Mouse (Mus musculus) megakaryocyte, embryonic 14.5 days (primary cell): ENCODE results near the gene Scrt2. TPM values are rescaled to one million over a fixed set of nuclear protein-coding genes. Genes with fewer than 3 reads are reported as not detected.
A peak's percentile ranks its signal among the peaks of the same experiment; 100 is the strongest.

Experiments used
- H3K27me3 ChIP-seq: replicated peaks from 2 replicates; pipeline ENCODE3; 2012; ENCODE audit warnings: inconsistent platforms
- H3K36me3 ChIP-seq: replicated peaks from 2 replicates; pipeline ENCODE3; 2012; ENCODE audit warnings: low read length, inconsistent platforms, mixed read lengths
- H3K4me1 ChIP-seq: 2 replicates; pipeline ENCODE4 v1.6.1; 2012; ENCODE audit warnings: inconsistent platforms
- H3K4me3 ChIP-seq: replicated peaks from 2 replicates; pipeline ENCODE3; 2012; ENCODE audit warnings: moderate library complexity, mild to moderate bottlenecking, inconsistent platforms
- H3K9me3 ChIP-seq: 2 replicates; pipeline ENCODE4 v1.6.1; 2012; ENCODE audit warnings: inconsistent platforms
- FLI1 ChIP-seq: IDR thresholded peaks from 2 replicates; pipeline ENCODE4 v1.6.1; 2012; ENCODE audit warnings: low read length, inconsistent platforms, mixed read lengths
- GATA1 ChIP-seq: IDR thresholded peaks from 3 replicates; pipeline ENCODE4 v1.6.1; 2012; ENCODE audit warnings: mixed read lengths, low read length, inconsistent platforms, borderline replicate concordance
- polyA plus RNA-seq: library from polyadenylated mRNA; stranded (reverse); fragments of >175 nt; gene quantifications from 2 replicates; pipeline ENCODE4 v1.2.3, GENCODE M21; 2012; ENCODE audit warnings: low replicate concordance; ENCODE audit not compliant: insufficient read depth

Scrt2 gene
- polyA plus RNA-seq, 1 experiment = not detected

DNA sequence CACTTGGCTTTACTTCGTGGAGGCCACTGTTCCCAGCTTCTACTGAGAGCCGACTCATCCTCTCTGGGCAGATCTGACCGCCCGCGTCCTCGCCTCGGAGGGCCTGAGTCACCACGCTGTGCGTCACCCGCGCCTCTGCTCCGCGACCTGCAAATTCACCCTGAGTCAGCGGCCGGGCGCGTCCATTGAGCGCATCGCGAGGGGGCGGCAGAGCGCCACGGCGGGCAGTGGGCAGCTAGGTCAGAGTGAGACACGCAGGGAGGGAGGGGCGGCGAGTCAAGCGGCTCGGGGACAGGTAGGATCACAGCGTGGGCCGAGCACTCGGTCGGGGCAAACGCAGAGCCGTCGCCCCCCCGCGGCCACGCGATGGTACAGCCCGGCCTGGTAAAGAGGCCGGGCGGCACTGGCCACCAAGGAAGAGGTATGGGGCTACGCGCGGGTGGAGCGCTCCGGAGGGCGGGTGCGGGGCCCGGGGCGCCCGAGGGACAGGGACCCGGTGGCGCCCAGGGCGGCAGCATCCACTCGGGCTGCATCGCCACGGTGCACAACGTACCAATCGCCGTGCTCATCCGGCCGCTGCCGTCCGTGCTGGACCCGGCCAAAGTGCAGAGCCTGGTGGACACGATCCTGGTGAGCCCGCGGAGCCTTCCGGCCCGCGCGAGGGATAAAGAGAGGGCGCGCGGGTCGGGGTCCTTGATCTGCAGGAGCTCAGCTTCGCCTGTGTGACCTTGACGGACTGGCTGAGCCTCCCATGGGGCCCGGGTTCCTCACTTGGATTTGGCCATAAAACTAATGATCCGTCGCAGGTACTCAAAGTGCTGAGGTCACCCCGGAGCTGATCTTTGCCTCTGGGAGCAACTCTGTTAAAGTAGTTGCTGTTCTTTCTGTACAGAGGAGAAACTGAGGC is 24.2 kb downstream of the Scrt2 start, which contains the start of gene Srxn1:
Gene Srxn1 (plus strand): TSS at position 199 of the 907 bp plus-strand sequence.
- peaks cover 41% of the 10 kb centered on the region for H3K36me3 ChIP-seq
- peak within 1 kb of the TSS; percentile 98 for H3K4me3 ChIP-seq
- peaks cover 7% of the 10 kb centered on the region for H3K9me3 ChIP-seq
- peaks cover 64% of the 10 kb centered on the region for H3K4me1 ChIP-seq
- TF ChIP-seq FLI1 (no peak), GATA1 (no peak)
- peaks cover 23% of the 10 kb centered on the region for H3K27me3 ChIP-seq

DNA sequence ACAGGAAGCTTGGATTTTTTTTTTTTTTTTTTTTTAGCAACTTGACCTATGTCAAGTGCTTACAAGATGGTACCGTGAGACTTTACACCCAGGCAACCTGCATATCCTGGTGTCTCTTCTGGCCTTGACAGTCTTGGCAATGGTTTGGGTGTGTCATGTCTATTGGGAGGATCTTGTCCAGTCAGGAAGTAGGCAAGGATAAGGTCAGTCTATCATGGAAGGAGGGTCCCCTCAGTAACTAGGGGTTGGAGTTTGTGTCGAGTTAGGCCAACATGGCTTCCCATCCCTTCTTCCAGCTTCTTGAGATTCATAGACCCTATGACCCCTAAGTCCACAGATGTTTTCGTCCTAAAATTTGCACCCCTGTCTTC is 24.9 kb downstream of the Scrt2 start:
- TF ChIP-seq GATA1 = no peak
- no peak for TF ChIP-seq FLI1
- peaks cover 18% of the 10 kb centered on the region for H3K27me3 ChIP-seq
- H3K9me3 ChIP-seq = peaks cover 7% of the 10 kb centered on the region
- peaks cover 70% of the 10 kb centered on the region for H3K4me1 ChIP-seq
- H3K36me3 ChIP-seq = peaks cover 48% of the 10 kb centered on the region
- peak overlapping the region; percentile 98 for H3K4me3 ChIP-seq

DNA sequence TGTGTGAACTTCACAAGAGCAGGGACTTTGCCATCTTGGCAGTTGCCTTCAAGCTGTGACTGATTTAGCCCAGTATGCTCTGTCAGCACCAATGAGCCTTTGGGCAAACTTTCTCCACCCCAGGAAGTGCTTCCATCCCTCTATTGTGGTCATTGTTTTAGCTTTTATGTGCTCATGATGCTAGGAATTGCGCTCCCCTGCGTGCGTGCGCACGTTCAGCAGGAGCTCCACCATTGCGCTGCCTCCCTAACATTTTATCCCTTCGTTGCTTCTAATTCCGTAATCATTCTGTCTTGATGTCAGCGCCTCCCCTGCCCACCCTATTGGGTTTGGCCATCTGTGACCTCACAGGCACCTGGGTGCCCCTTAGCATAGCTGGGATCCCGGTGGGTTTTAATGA is 25.3 kb downstream of the Scrt2 start:
- peaks cover 73% of the 10 kb centered on the region for H3K4me1 ChIP-seq
- H3K4me3 ChIP-seq = peak overlapping the region; percentile 98
- TF ChIP-seq FLI1 = no peak
- H3K36me3 ChIP-seq = peaks cover 51% of the 10 kb centered on the region
- H3K27me3 ChIP-seq = peaks cover 15% of the 10 kb centered on the region
- H3K9me3 ChIP-seq = peaks cover 7% of the 10 kb centered on the region

DNA sequence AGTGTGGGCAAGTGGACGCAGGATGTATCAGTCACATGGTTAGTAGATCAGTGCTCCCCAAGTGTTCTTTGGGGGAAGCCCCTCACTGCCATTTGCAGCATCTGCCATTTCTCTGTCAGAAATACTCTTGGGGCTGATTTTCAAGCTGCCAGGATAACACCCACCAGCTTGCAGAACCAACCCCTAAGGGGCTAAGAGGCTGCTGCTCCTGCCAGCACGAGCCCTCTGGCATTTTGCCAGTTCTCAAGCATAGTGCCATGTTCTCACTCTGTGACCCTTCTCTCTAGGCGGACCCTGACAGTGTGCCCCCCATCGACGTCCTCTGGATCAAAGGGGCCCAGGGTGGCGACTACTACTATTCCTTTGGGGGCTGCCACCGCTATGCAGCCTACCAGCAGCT is 27.4 kb downstream of the Scrt2 start:
- Histone ChIP-seq H3K4me3 (peak overlapping the region; percentile 46), H3K36me3 (peaks cover 60% of the 10 kb centered on the region), H3K9me3 (no peaks in the 10 kb centered on the region), H3K27me3 (no peaks in the 10 kb centered on the region), H3K4me1 (peaks cover 83% of the 10 kb centered on the region)
- TF ChIP-seq GATA1 (no peak), FLI1 (no peak)

DNA sequence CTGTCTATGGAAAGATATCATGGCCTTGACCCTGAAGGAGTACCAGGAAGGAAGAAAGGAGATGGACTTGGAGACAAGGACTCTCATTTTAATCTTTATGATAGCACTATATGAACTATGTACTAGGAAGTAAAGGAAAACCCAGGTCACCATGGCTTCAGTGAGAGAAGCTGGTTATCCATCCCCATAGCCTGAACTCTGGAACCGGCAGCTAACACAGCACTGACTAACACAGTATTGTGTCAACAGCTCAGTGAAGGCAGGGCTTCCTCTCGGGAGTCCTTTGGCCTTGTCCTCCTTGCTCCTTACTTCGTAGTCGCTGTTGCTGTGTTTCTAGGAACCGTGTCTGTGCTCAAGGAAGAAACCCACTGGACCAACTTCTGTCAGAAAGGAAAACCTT is 28.1 kb downstream of the Scrt2 start:
- TF ChIP-seq GATA1 (no peak), FLI1 (no peak)
- Histone ChIP-seq H3K9me3 (no peaks in the 10 kb centered on the region), H3K27me3 (peaks cover 5% of the 10 kb centered on the region), H3K36me3 (peaks cover 60% of the 10 kb centered on the region), H3K4me1 (peaks cover 85% of the 10 kb centered on the region), H3K4me3 (no peak overlapping the region)

DNA sequence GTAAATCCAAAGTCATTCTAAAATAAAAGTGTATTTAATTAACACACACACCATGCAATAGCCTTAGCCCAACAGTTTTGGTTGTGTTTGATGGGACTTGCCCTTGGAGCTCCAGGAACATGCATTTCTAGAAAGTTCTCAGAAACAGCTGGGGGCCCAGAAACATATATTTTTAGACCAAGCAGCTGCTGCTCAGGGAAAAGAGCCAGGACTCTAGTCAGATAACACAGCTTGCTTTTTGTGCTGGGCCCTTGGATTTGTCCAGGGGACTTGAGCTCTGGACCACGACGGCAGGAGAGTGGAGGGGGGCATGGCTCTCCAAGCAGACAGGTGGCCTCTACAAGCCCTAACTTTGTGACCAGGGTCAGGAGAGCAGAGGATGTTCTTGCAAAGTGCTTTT is 30.0 kb downstream of the Scrt2 start:
- Histone ChIP-seq H3K27me3 (peaks cover 20% of the 10 kb centered on the region), H3K4me3 (no peak overlapping the region), H3K36me3 (peaks cover 60% of the 10 kb centered on the region), H3K9me3 (no peaks in the 10 kb centered on the region), H3K4me1 (peaks cover 86% of the 10 kb centered on the region)
- TF ChIP-seq GATA1 (no peak), FLI1 (no peak)

DNA sequence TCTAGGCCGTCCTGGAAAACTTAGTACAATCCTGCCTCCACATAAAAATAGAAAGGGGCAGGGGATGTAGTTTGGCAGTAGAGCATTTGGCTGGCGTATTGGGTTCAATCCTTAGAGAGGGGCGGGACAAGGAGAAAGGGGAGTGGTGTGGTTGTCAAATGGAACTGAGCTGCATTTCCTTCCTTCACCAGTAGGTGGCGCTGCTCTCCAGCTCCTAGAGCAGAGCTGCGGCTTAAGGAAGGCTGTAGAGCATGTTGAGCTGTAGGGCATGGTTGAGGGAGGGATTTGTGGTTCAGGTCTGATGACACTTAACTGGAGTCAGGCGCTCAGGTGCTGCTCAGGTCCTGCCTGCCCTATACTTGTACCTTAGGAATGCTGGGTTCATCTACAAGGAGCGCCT is 30.6 kb downstream of the Scrt2 start:
- Histone ChIP-seq H3K4me3 (no peak overlapping the region), H3K27me3 (peaks cover 20% of the 10 kb centered on the region), H3K9me3 (no peaks in the 10 kb centered on the region), H3K4me1 (peaks cover 80% of the 10 kb centered on the region), H3K36me3 (peaks cover 55% of the 10 kb centered on the region)
- no peak for TF ChIP-seq GATA1
- no peak for TF ChIP-seq FLI1

DNA sequence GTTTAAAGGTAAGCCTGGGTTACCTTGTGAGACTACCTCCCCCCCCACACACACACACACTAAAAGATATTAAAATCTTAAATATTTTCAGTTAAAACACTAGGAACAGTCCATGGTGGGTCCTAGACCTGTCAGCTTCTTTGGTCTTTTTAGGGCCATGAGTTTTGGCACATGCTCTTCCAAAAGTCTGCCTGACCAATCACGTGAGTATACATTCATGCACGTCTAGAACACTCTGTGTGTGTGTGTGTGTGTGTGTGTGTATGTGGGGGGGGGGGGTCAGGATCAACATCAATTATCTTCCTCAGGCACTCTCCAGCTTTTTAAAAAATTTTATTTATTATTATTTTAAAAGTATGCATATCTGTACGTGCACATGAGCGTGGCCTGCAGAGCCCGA is 31.2 kb downstream of the Scrt2 start:
- H3K36me3 ChIP-seq = peaks cover 49% of the 10 kb centered on the region
- peak overlapping the region; percentile 75 for H3K4me3 ChIP-seq
- no peak for TF ChIP-seq GATA1
- no peak for TF ChIP-seq FLI1
- no peaks in the 10 kb centered on the region for H3K9me3 ChIP-seq
- peaks cover 76% of the 10 kb centered on the region for H3K4me1 ChIP-seq
- H3K27me3 ChIP-seq = peaks cover 25% of the 10 kb centered on the region

DNA sequence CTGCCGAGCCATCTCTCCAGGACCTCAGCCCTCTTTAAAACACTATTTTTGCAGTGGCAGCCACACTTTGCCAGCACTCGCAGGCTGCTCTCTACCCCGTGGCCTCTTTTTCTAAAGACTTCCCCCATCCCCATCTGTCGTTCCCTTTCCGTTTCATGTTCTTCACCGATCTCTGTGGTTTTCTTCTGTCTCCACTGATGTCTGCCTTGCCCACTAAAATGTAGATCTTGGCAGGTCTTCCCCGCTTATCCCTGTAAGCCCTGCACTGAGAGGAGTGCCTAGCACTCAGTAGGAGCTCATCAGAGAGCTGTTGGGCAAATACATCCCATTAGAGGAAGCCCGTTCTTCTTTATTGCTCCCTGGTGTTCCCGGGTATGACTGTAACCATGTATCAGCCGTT is 31.6 kb downstream of the Scrt2 start:
- peak overlapping the region; percentile 75 for H3K4me3 ChIP-seq
- TF ChIP-seq FLI1 (no peak), GATA1 (no peak)
- H3K36me3 ChIP-seq = peaks cover 44% of the 10 kb centered on the region
- H3K9me3 ChIP-seq = no peaks in the 10 kb centered on the region
- peaks cover 26% of the 10 kb centered on the region for H3K27me3 ChIP-seq
- H3K4me1 ChIP-seq = peaks cover 72% of the 10 kb centered on the region
